Mouse (Mus musculus) heart, embryonic 11.5 days (tissue): ENCODE data around the gene Ccdc90b. TPM values are rescaled to one million over a fixed set of nuclear protein-coding genes. Genes with fewer than 3 reads are reported as not detected.

Experiments
- ATAC-seq: fragments of 200-750 bp; cut with Nextera tagmentation; replicated peaks from 2 replicates; pipeline ENCODE4 v1.8.0; 2017; ENCODE audit warnings: moderate library complexity; ENCODE audit not compliant: insufficient number of reproducible peaks, low FRiP score, low TSS enrichment
- H3K27ac ChIP-seq: fragments of 300-500 bp; sonication (generic); 2 replicates; pipeline ENCODE4 v1.5.1; 2014; ENCODE audit warnings: mild to moderate bottlenecking, low read depth, low read length
- H3K27me3 ChIP-seq: fragments of 300-500 bp; sonication (generic); 2 replicates; pipeline ENCODE4 v1.6.1; 2014; ENCODE audit warnings: mild to moderate bottlenecking, low read length, mixed read lengths; ENCODE audit not compliant: control insufficient read depth, insufficient read depth
- H3K36me3 ChIP-seq: fragments of 300-500 bp; sonication (generic); 2 replicates; pipeline ENCODE4 v1.6.1; 2014; ENCODE audit warnings: mild to moderate bottlenecking, low read length, moderate library complexity, mixed read lengths; ENCODE audit not compliant: control insufficient read depth, insufficient read depth
- H3K4me1 ChIP-seq: fragments of 300-500 bp; sonication (generic); 2 replicates; pipeline ENCODE4 v1.6.1; 2014; ENCODE audit warnings: low read length; ENCODE audit not compliant: control insufficient read depth, insufficient read depth
- H3K4me2 ChIP-seq: fragments of 300-500 bp; sonication (generic); 2 replicates; pipeline ENCODE4 v1.6.1; 2014; ENCODE audit warnings: mild to moderate bottlenecking, moderate library complexity
- H3K4me3 ChIP-seq: fragments of 300-500 bp; sonication (generic); 2 replicates; pipeline ENCODE4 v1.5.1; 2014; ENCODE audit warnings: low read depth, low read length
- H3K9ac ChIP-seq: fragments of 300-500 bp; sonication (generic); 2 replicates; pipeline ENCODE4 v1.6.1; 2014; ENCODE audit warnings: mild to moderate bottlenecking, low read depth, low read length, moderate library complexity
- H3K9me3 ChIP-seq: fragments of 300-500 bp; sonication (generic); replicated peaks from 2 replicates; pipeline ENCODE4 v1.6.1; 2016; ENCODE audit warnings: low read length; ENCODE audit not compliant: control insufficient read depth
- WGBS: fragments of 180-500 bp; shearing (Covaris S2); extraction: QIAGEN DNeasy Blood & Tissue Kit; methylation state at CpG from one replicate; pipeline ENCODE4 v1.1.7; 2014; ENCODE audit not compliant: insufficient replicate concordance; 5-methylcytosine and 5-hydroxymethylcytosine counted together
- polyA plus RNA-seq: library from polyadenylated mRNA; unstranded; fragments of >200 nt; fragmentation: Nextera tagmentation; extraction: Ambion mirVana; gene quantifications from 2 replicates; pipeline ENCODE4 v1.2.1, GENCODE M21; 2014

The Ccdc90b gene
- polyA plus RNA-seq, 1 experiment from 2014 or later = 49.8 TPM

GRCm38 (mm10) chr7:92558744-92559143, 2.2 kb upstream of the Ccdc90b start:
- WGBS = 68% methylated on average over 2 of the region's 2 CpGs
- Histone ChIP-seq H3K36me3 (no peaks in the 10 kb centered on the region), H3K27ac (no peak overlapping the region), H3K9ac (no peak overlapping the region), H3K27me3 (no peaks in the 10 kb centered on the region), H3K9me3 (no peaks in the 10 kb centered on the region), H3K4me2 (no peak overlapping the region), H3K4me3 (no peak overlapping the region), H3K4me1 (no peaks in the 10 kb centered on the region)
- no peak for ATAC-seq

DNA sequence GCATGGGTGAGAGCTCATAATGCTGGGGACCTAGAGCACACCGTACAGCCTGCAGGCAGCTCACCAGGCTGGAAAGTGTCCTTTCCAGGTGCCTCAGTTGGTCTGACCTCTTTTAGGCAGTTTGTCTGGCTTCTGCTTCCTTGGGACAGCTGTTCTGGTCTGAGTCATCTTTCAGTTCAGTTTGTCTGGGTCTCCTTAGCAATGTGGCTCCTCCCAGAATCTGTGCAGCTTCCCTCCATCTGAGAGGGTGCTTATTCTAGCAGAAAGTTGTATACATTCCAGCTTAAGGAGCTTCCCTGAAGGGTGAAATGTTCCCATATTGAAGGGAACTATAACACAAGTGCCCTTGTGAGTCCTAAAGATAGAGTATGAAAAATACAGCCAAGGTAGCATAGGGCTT, 5.8 kb downstream of the Ccdc90b start:
- no peak for ATAC-seq
- H3K4me1 ChIP-seq = no peaks in the 10 kb centered on the region
- WGBS = 96% methylated on average over 1 of the region's 1 CpGs
- no peaks in the 10 kb centered on the region for H3K9me3 ChIP-seq
- no peak overlapping the region for H3K4me2 ChIP-seq
- H3K4me3 ChIP-seq = no peak overlapping the region
- H3K27me3 ChIP-seq = no peaks in the 10 kb centered on the region
- no peak overlapping the region for H3K9ac ChIP-seq
- H3K27ac ChIP-seq = no peak overlapping the region
- H3K36me3 ChIP-seq = peaks cover 3% of the 10 kb centered on the region

- 87% methylated on average over 5 of the region's 5 CpGs for WGBS
- Histone ChIP-seq H3K27me3 (no peaks in the 10 kb centered on the region), H3K4me2 (no peak overlapping the region), H3K27ac (no peak overlapping the region), H3K4me1 (no peaks in the 10 kb centered on the region), H3K4me3 (no peak overlapping the region), H3K36me3 (peaks cover 5% of the 10 kb centered on the region; the same call in 1 of the 2 replicates), H3K9ac (no peak overlapping the region), H3K9me3 (no peaks in the 10 kb centered on the region)
- no peak for ATAC-seq
These were observed 19.7 kb downstream of the Ccdc90b start for GRCm38 (mm10) chr7:92580491-92581207.

DNA sequence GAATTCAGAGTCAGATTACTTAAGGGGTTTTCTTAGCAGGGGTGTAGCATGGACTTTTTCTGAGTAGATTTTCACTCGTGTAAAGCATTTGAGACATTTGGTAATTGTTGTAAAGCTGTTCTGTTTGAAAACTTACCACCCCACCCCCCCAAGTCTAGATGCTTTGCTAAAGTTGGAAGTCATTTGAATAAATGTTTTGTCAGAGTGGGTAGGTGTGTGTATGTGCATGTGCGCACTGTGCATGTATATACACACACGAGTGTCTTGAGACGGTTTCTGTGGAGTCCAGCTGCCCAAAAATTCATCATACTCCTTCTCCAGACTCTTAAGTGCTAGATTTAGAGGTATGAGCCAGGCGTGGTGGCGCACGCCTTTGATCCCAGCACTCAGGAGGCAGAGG, 22.6 kb downstream of the Ccdc90b start:
- Histone ChIP-seq H3K36me3 (0 out of 2 replicates have a peak, but pooled peaks cover 3% of the 10 kb centered on the region), H3K9ac (no peak overlapping the region), H3K4me2 (no peak overlapping the region), H3K27me3 (no peaks in the 10 kb centered on the region), H3K9me3 (no peaks in the 10 kb centered on the region), H3K4me3 (no peak overlapping the region), H3K4me1 (no peaks in the 10 kb centered on the region), H3K27ac (no peak overlapping the region)
- no peak for ATAC-seq
- WGBS = 85% methylated on average over 7 of the region's 7 CpGs

DNA sequence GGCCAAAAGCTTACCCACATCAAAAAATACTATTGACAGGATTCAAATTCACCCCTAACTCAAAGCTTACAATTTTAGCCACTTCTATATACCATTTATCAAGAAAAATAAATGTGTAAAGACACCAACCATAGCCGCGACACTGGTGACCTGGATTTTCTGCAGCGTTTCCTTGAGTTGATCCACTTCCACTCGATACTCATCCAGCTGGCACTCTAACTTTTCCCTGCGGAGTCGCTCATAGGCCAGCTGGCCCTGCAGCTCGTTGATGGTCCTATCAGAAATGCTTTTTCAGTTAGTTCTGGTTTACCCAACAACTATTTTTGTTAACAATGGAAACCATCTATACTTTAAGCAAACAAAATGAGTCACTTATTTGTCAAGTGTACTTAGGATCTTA, 29.0 kb downstream of the Ccdc90b start:
- Histone ChIP-seq H3K36me3 (no peaks in the 10 kb centered on the region), H3K4me2 (no peak overlapping the region), H3K4me1 (no peaks in the 10 kb centered on the region), H3K27me3 (no peaks in the 10 kb centered on the region), H3K4me3 (no peak overlapping the region), H3K27ac (no peak overlapping the region), H3K9me3 (no peaks in the 10 kb centered on the region), H3K9ac (no peak overlapping the region)
- ATAC-seq = no peak
- 87% methylated on average over 7 of the region's 7 CpGs for WGBS

- Histone ChIP-seq H3K4me3 (no peak overlapping the region), H3K27ac (no peak overlapping the region), H3K9me3 (no peaks in the 10 kb centered on the region), H3K9ac (no peak overlapping the region), H3K27me3 (no peaks in the 10 kb centered on the region), H3K4me1 (no peaks in the 10 kb centered on the region), H3K36me3 (no peaks in the 10 kb centered on the region), H3K4me2 (no peak overlapping the region)
- WGBS = 77% methylated on average over 2 of the region's 2 CpGs
- ATAC-seq = no peak
These were observed 29.9 kb downstream of the Ccdc90b start for GRCm38 (mm10) chr7:92590842-92591241.

DNA sequence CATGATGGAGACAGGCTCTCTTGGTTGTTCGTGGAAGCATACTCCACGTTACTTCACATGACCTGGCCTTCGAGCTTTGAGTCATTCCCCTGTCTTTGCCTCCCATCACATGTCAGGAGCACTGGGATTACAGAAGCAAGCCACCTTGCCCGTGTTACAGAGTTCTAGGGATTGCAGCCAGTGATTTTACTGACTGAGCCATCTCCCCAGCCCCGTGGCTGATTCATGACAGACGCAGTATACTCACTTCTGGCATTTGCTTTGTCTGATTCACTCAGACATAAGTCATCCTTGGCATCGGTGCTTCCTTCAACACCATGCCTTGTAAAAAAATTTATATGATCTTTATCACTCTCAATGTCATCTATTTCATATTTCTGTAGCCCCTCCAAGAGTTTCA, 44.0 kb downstream of the Ccdc90b start:
- H3K27ac ChIP-seq = no peak overlapping the region
- no peak overlapping the region for H3K4me3 ChIP-seq
- H3K9ac ChIP-seq = no peak overlapping the region
- no peak overlapping the region for H3K4me2 ChIP-seq
- no peaks in the 10 kb centered on the region for H3K9me3 ChIP-seq
- 84% methylated on average over 7 of the region's 7 CpGs for WGBS
- ATAC-seq = no peak
- no peaks in the 10 kb centered on the region for H3K4me1 ChIP-seq
- H3K36me3 ChIP-seq = peaks cover 2% of the 10 kb centered on the region; the same call in 1 of the 2 replicates
- no peaks in the 10 kb centered on the region for H3K27me3 ChIP-seq

DNA sequence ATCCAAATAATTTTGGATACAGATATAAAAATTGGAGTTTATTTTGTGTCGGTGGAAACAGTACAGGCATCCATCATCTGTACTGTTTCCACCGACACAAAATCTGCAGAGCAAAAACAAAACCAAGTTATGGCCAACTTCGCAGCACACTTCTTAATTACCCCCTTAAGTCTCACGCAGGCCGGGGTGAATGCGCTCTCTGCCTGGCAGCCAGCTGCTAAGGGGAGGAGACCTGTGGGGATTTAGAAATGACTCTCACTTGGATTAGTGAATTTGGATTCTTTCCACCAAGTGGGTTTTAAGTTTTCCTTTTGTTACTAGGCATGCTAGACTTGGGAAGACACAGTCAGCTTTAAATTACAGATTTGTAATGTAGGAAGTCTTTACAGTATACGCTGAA, 49.9 kb downstream of the Ccdc90b start:
- H3K36me3 ChIP-seq = no peaks in the 10 kb centered on the region
- no peaks in the 10 kb centered on the region for H3K9me3 ChIP-seq
- H3K27me3 ChIP-seq = no peaks in the 10 kb centered on the region
- H3K27ac ChIP-seq = no peak overlapping the region
- WGBS = 79% methylated on average over 7 of the region's 7 CpGs
- no peak overlapping the region for H3K9ac ChIP-seq
- no peak overlapping the region for H3K4me2 ChIP-seq
- no peaks in the 10 kb centered on the region for H3K4me1 ChIP-seq
- no peak overlapping the region for H3K4me3 ChIP-seq
- no peak for ATAC-seq

GRCm38 (mm10) chr7:92624488-92624887, 63.5 kb downstream of the Ccdc90b start:
- H3K9me3 ChIP-seq = no peaks in the 10 kb centered on the region
- H3K4me3 ChIP-seq = no peak overlapping the region
- no peak for ATAC-seq
- H3K4me1 ChIP-seq = no peaks in the 10 kb centered on the region
- no peak overlapping the region for H3K9ac ChIP-seq
- no peaks in the 10 kb centered on the region for H3K27me3 ChIP-seq
- WGBS = 58% methylated on average over 2 of the region's 2 CpGs
- H3K4me2 ChIP-seq = no peak overlapping the region
- no peaks in the 10 kb centered on the region for H3K36me3 ChIP-seq
- no peak overlapping the region for H3K27ac ChIP-seq
